Mouse (Mus musculus): ENCODE measurements around the gene Irf4.

DNA sequence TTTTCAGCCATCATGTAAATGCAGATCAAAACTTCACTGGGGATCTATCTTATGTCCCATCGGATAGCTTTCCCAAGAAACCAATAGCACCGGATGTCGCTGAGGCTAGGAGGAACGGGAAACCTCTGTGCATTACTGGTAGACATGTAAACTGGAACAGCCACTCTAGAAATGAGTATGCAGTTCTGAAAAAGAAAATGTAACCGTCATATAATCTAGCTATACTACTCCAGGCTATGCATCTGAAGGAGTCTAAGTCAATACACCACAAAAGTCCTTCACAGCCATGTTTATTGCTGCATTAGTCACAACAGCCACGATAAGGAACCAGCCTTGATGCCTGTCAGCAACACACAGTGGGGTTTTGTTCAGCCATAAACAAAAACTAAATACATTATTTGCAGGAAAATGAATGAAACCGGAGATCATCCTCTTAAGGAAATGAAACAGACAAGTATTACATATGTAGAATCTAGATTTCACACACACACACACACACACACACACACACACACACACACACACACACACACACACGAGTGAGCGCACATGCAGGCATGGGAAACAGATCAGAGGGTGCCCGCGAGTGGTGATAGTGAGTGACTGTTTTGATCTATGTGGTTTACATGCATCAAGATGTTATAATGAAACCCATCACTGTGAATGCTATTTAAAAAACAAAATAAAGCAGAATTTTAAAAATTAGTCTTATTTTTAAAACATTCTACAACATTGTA, 16.1 kb upstream of the Irf4 start:
- TF ChIP-seq CTCF (IDR thresholded peaks at IDR 0.05; ENCODE audit: low read depth) (no peak), EP300 (IDR thresholded peaks at IDR 0.05; ENCODE audit: low read depth) (no peak)
